Mouse (Mus musculus) heart, embryonic 11.5 days (tissue): Measurements from ENCODE around the gene Bmp4. TPM values are rescaled to one million over a fixed set of nuclear protein-coding genes. Genes with fewer than 3 reads are reported as not detected.

ENCODE experiments used
- ATAC-seq: fragments of 200-750 bp; cut with Nextera tagmentation; replicated peaks from 2 replicates; pipeline ENCODE4 v1.8.0; 2017; ENCODE audit warnings: moderate library complexity; ENCODE audit not compliant: insufficient number of reproducible peaks, low FRiP score, low TSS enrichment
- H3K27ac ChIP-seq: fragments of 300-500 bp; sonication (generic); 2 replicates; pipeline ENCODE4 v1.5.1; 2014; ENCODE audit warnings: mild to moderate bottlenecking, low read depth, low read length
- H3K27me3 ChIP-seq: fragments of 300-500 bp; sonication (generic); 2 replicates; pipeline ENCODE4 v1.6.1; 2014; ENCODE audit warnings: mild to moderate bottlenecking, low read length, mixed read lengths; ENCODE audit not compliant: control insufficient read depth, insufficient read depth
- H3K36me3 ChIP-seq: fragments of 300-500 bp; sonication (generic); 2 replicates; pipeline ENCODE4 v1.6.1; 2014; ENCODE audit warnings: mild to moderate bottlenecking, low read length, moderate library complexity, mixed read lengths; ENCODE audit not compliant: control insufficient read depth, insufficient read depth
- H3K4me1 ChIP-seq: fragments of 300-500 bp; sonication (generic); 2 replicates; pipeline ENCODE4 v1.6.1; 2014; ENCODE audit warnings: low read length; ENCODE audit not compliant: control insufficient read depth, insufficient read depth
- H3K4me2 ChIP-seq: fragments of 300-500 bp; sonication (generic); 2 replicates; pipeline ENCODE4 v1.6.1; 2014; ENCODE audit warnings: mild to moderate bottlenecking, moderate library complexity
- H3K4me3 ChIP-seq: fragments of 300-500 bp; sonication (generic); 2 replicates; pipeline ENCODE4 v1.5.1; 2014; ENCODE audit warnings: low read depth, low read length
- H3K9ac ChIP-seq: fragments of 300-500 bp; sonication (generic); 2 replicates; pipeline ENCODE4 v1.6.1; 2014; ENCODE audit warnings: mild to moderate bottlenecking, low read depth, low read length, moderate library complexity
- H3K9me3 ChIP-seq: fragments of 300-500 bp; sonication (generic); replicated peaks from 2 replicates; pipeline ENCODE4 v1.6.1; 2016; ENCODE audit warnings: low read length; ENCODE audit not compliant: control insufficient read depth
- WGBS: fragments of 180-500 bp; shearing (Covaris S2); extraction: QIAGEN DNeasy Blood & Tissue Kit; methylation state at CpG from one replicate; pipeline ENCODE4 v1.1.7; 2014; ENCODE audit not compliant: insufficient replicate concordance; 5-methylcytosine and 5-hydroxymethylcytosine counted together
- polyA plus RNA-seq: library from polyadenylated mRNA; unstranded; fragments of >200 nt; fragmentation: Nextera tagmentation; extraction: Ambion mirVana; gene quantifications from 2 replicates; pipeline ENCODE4 v1.2.1, GENCODE M21; 2014

Gene Bmp4
- polyA plus RNA-seq, 1 experiment from 2014 or later: 34.1 TPM

GRCm38 (mm10) chr14:46388636-46389035 lies 1.8 kb downstream of the Bmp4 start:
- H3K4me2 ChIP-seq: peak overlapping the region; percentile 78
- peaks cover 22% of the 10 kb centered on the region for H3K27me3 ChIP-seq
- WGBS: under 1% methylated on average over 27 of the region's 27 CpGs
- H3K27ac ChIP-seq: peak overlapping the region; percentile 89
- peaks cover 7% of the 10 kb centered on the region for H3K4me1 ChIP-seq
- H3K36me3 ChIP-seq: no peaks in the 10 kb centered on the region
- H3K9me3 ChIP-seq: no peaks in the 10 kb centered on the region
- H3K4me3 ChIP-seq: peak overlapping the region; percentile 64
- no peak for ATAC-seq
- H3K9ac ChIP-seq: peak overlapping the region; percentile 78

GRCm38 (mm10) chr14:46387821-46388481 lies 2.5 kb downstream of the Bmp4 start:
- H3K36me3 ChIP-seq: 0 out of 2 replicates have a peak, but pooled peaks cover 2% of the 10 kb centered on the region
- H3K9me3 ChIP-seq: no peaks in the 10 kb centered on the region
- H3K9ac ChIP-seq: peak overlapping the region; percentile 78
- peak overlapping the region; percentile 64 for H3K4me3 ChIP-seq
- H3K4me1 ChIP-seq: peaks cover 7% of the 10 kb centered on the region
- WGBS: under 1% methylated on average over 40 of the region's 41 CpGs
- peaks cover 22% of the 10 kb centered on the region for H3K27me3 ChIP-seq
- peak overlapping the region; percentile 78 for H3K4me2 ChIP-seq
- ATAC-seq: peak; percentile 5; the same call in 1 of the 2 replicates
- H3K27ac ChIP-seq: peak overlapping the region; percentile 89

- peaks cover 7% of the 10 kb centered on the region for H3K4me1 ChIP-seq
- H3K27me3 ChIP-seq: peaks cover 22% of the 10 kb centered on the region
- H3K9me3 ChIP-seq: no peaks in the 10 kb centered on the region
- peak; percentile 71 for ATAC-seq
- WGBS: 0% methylated on average over 27 of the region's 27 CpGs
- peak overlapping the region; percentile 89 for H3K27ac ChIP-seq
- peak overlapping the region; percentile 78 for H3K9ac ChIP-seq
- H3K4me2 ChIP-seq: peak overlapping the region; percentile 78
- H3K36me3 ChIP-seq: 0 out of 2 replicates have a peak, but pooled peaks cover 3% of the 10 kb centered on the region
- H3K4me3 ChIP-seq: peak overlapping the region; percentile 64
Observed at GRCm38 (mm10) chr14:46387357-46387671, 3.2 kb downstream of the Bmp4 start.

- Histone ChIP-seq H3K27ac (peak overlapping the region; percentile 74), H3K27me3 (peaks cover 22% of the 10 kb centered on the region), H3K9ac (peak overlapping the region; percentile 62)
Observed at GRCm38 (mm10) chr14:46386478-46387356, 3.8 kb downstream of the Bmp4 start.

GRCm38 (mm10) chr14:46385701-46386477 lies 4.6 kb downstream of the Bmp4 start:
- peak overlapping the region; percentile 78 for H3K4me2 ChIP-seq
- peaks cover 19% of the 10 kb centered on the region for H3K27me3 ChIP-seq
- H3K27ac ChIP-seq: peak overlapping the region; percentile 74
- peaks cover 10% of the 10 kb centered on the region for H3K4me1 ChIP-seq
- H3K36me3 ChIP-seq: 0 out of 2 replicates have a peak, but pooled peaks cover 3% of the 10 kb centered on the region
- peak overlapping the region; percentile 64 for H3K4me3 ChIP-seq
- no peak for ATAC-seq
- 1% methylated on average over 39 of the region's 39 CpGs for WGBS
- no peaks in the 10 kb centered on the region for H3K9me3 ChIP-seq
- peak overlapping the region; percentile 65 for H3K9ac ChIP-seq

More at GRCm38 (mm10) chr14:46386478-46387356, 3.8 kb downstream of the Bmp4 start:
- H3K36me3 ChIP-seq: 0 out of 2 replicates have a peak, but pooled peaks cover 3% of the 10 kb centered on the region
- ATAC-seq: no peak
- under 1% methylated on average over 26 of the region's 28 CpGs for WGBS
- peak overlapping the region; percentile 78 for H3K4me2 ChIP-seq
- H3K4me3 ChIP-seq: peak overlapping the region; percentile 64
- no peaks in the 10 kb centered on the region for H3K9me3 ChIP-seq
- H3K4me1 ChIP-seq: peaks cover 7% of the 10 kb centered on the region

GRCm38 (mm10) chr14:46384946-46385691 lies 5.3 kb downstream of the Bmp4 start:
- Histone ChIP-seq H3K4me1 (peaks cover 8% of the 10 kb centered on the region), H3K9ac (peak overlapping the region; percentile 65)

GRCm38 (mm10) chr14:46381457-46381856 lies 9.0 kb downstream of the Bmp4 start:
- ATAC-seq: no peak
- WGBS: 44% methylated on average over 6 of the region's 6 CpGs
- H3K4me2 ChIP-seq: no peak overlapping the region

More at GRCm38 (mm10) chr14:46384946-46385691, 5.3 kb downstream of the Bmp4 start:
- Histone ChIP-seq H3K4me3 (peak overlapping the region; percentile 64), H3K27ac (peak overlapping the region; percentile 32), H3K9me3 (no peaks in the 10 kb centered on the region), H3K36me3 (0 out of 2 replicates have a peak, but pooled peaks cover 3% of the 10 kb centered on the region), H3K27me3 (peaks cover 15% of the 10 kb centered on the region), H3K4me2 (peak overlapping the region; percentile 78)
- no peak for ATAC-seq
- 17% methylated on average over 14 of the region's 14 CpGs for WGBS

More at GRCm38 (mm10) chr14:46381457-46381856, 9.0 kb downstream of the Bmp4 start:
- Histone ChIP-seq H3K27ac (no peak overlapping the region), H3K36me3 (0 out of 2 replicates have a peak, but pooled peaks cover 3% of the 10 kb centered on the region), H3K9me3 (no peaks in the 10 kb centered on the region), H3K27me3 (peaks cover 10% of the 10 kb centered on the region), H3K4me3 (no peak overlapping the region), H3K4me1 (peaks cover 9% of the 10 kb centered on the region), H3K9ac (no peak overlapping the region)
